Mouse (Mus musculus): ENCODE measurements around the gene Cops2. TPM values are rescaled to one million over a fixed set of nuclear protein-coding genes. Genes with fewer than 3 reads are reported as not detected.

Gene Cops2
- polyA plus RNA-seq, 1 experiment from 2014 or later = 21.5 TPM

- Histone ChIP-seq H3K4me2 (ENCODE audit: low read depth, low read length) (0 out of 2 replicates have a peak overlapping the region, but pooled peaks have one; percentile 22), H3K9ac (replicated peaks) (no peak overlapping the region), H3K27me3 (ENCODE audit: insufficient read depth, low read length) (no peaks in the 10 kb centered on the region), H3K4me3 (ENCODE audit: low read depth, low read length) (no peak overlapping the region), H3K4me1 (ENCODE audit: insufficient read depth) (peaks cover 8% of the 10 kb centered on the region), H3K9me3 (ENCODE audit: low read length) (no peaks in the 10 kb centered on the region), H3K36me3 (replicated peaks; ENCODE audit: insufficient read depth, low read length) (no peaks in the 10 kb centered on the region), H3K27ac (ENCODE audit: low read depth) (peak overlapping the region; percentile 59; the same call in 1 of the 2 replicates)
- DNase-seq = no peak
- WGBS (ENCODE audit: insufficient replicate concordance) = 18% methylated on average over 7 of the region's 7 CpGs
- peak; percentile 46 for ATAC-seq
- no peak for TF ChIP-seq CTCF (IDR thresholded peaks at IDR 0.05; ENCODE audit: low read depth)
- no peak for TF ChIP-seq EP300 (IDR thresholded peaks at IDR 0.05; ENCODE audit: low read depth)
Observed at GRCm38 (mm10) chr2:125791485-125791885, 67.5 kb downstream of the Cops2 start.

DNA sequence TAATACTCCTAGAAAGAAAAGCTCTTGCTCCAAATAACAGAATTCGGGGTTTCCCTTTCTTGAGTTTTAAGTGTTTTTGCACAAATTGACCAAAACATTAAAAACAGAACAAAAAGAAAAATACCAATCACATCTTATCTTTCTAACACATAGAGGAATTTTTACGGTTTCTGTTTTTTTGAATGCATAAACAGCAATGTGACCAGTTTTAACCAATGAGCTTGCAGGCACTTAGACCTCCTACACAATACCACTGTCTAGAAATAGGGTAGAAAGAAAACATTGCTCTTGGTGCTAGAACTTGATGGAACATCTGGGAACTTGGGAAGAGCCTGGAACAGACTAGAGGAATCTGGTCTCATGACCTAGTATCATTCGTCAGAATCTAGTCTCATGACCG lies 68.7 kb downstream of the Cops2 start:
- H3K9me3 ChIP-seq (ENCODE audit: low read length) = no peaks in the 10 kb centered on the region
- TF ChIP-seq EP300 (IDR thresholded peaks at IDR 0.05; ENCODE audit: low read depth) (no peak), CTCF (IDR thresholded peaks at IDR 0.05; ENCODE audit: low read depth) (no peak)
- H3K4me3 ChIP-seq (ENCODE audit: low read depth, low read length) = no peak overlapping the region
- H3K27me3 ChIP-seq (ENCODE audit: insufficient read depth, low read length) = no peaks in the 10 kb centered on the region
- DNase-seq = no peak
- no peak overlapping the region for H3K4me2 ChIP-seq (ENCODE audit: low read depth, low read length)
- 87% methylated on average over 4 of the region's 4 CpGs for WGBS (ENCODE audit: insufficient replicate concordance)
- H3K36me3 ChIP-seq (replicated peaks; ENCODE audit: insufficient read depth, low read length) = no peaks in the 10 kb centered on the region
- H3K9ac ChIP-seq (replicated peaks) = no peak overlapping the region
- ATAC-seq = no peak
- no peak overlapping the region for H3K27ac ChIP-seq (ENCODE audit: low read depth)
- peaks cover 8% of the 10 kb centered on the region for H3K4me1 ChIP-seq (ENCODE audit: insufficient read depth)

- Histone ChIP-seq H3K4me1 (ENCODE audit: insufficient read depth) (peaks cover 8% of the 10 kb centered on the region), H3K36me3 (replicated peaks; ENCODE audit: insufficient read depth, low read length) (no peaks in the 10 kb centered on the region), H3K4me3 (ENCODE audit: low read depth, low read length) (no peak overlapping the region), H3K27me3 (ENCODE audit: insufficient read depth, low read length) (no peaks in the 10 kb centered on the region), H3K27ac (ENCODE audit: low read depth) (no peak overlapping the region), H3K4me2 (ENCODE audit: low read depth, low read length) (no peak overlapping the region), H3K9me3 (ENCODE audit: low read length) (no peaks in the 10 kb centered on the region), H3K9ac (replicated peaks) (no peak overlapping the region)
- no peak for DNase-seq
- ATAC-seq = no peak
- TF ChIP-seq CTCF (IDR thresholded peaks at IDR 0.05; ENCODE audit: low read depth) (no peak), EP300 (IDR thresholded peaks at IDR 0.05; ENCODE audit: low read depth) (no peak)
- WGBS (ENCODE audit: insufficient replicate concordance) = 80% methylated on average over 5 of the region's 5 CpGs
Observed at GRCm38 (mm10) chr2:125789265-125789664, 69.7 kb downstream of the Cops2 start.

DNA sequence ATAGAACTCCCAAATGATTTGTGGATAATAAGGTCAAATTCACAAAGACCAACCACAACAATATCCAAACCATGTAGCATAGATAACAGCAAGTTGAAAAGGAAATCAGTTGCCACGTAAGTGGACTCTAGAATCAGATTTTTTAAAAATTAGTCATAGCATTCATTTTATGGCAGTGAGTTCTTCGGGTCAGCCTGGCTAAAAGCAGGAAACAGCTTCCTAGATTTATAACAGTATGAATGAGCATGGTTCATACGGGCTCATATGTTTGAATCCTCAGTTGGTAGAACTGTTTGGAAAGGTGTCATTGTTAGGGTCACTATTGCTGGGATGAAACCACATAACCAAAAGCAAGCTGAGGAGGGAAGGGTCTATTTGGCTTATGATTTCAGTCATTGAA lies 70.2 kb downstream of the Cops2 start:
- ATAC-seq (no peak), DNase-seq (no peak)
- H3K9ac ChIP-seq (replicated peaks) = no peak overlapping the region
- H3K4me3 ChIP-seq (ENCODE audit: low read depth, low read length) = no peak overlapping the region
- 60% methylated on average over 3 of the region's 3 CpGs for WGBS (ENCODE audit: insufficient replicate concordance)
- H3K27ac ChIP-seq (ENCODE audit: low read depth) = no peak overlapping the region
- no peaks in the 10 kb centered on the region for H3K27me3 ChIP-seq (ENCODE audit: insufficient read depth, low read length)
- peaks cover 8% of the 10 kb centered on the region for H3K4me1 ChIP-seq (ENCODE audit: insufficient read depth)
- H3K9me3 ChIP-seq (ENCODE audit: low read length) = no peaks in the 10 kb centered on the region
- no peak overlapping the region for H3K4me2 ChIP-seq (ENCODE audit: low read depth, low read length)
- TF ChIP-seq EP300 (IDR thresholded peaks at IDR 0.05; ENCODE audit: low read depth) = no peak
- no peak for TF ChIP-seq CTCF (IDR thresholded peaks at IDR 0.05; ENCODE audit: low read depth)
- H3K36me3 ChIP-seq (replicated peaks; ENCODE audit: insufficient read depth, low read length) = no peaks in the 10 kb centered on the region

DNA sequence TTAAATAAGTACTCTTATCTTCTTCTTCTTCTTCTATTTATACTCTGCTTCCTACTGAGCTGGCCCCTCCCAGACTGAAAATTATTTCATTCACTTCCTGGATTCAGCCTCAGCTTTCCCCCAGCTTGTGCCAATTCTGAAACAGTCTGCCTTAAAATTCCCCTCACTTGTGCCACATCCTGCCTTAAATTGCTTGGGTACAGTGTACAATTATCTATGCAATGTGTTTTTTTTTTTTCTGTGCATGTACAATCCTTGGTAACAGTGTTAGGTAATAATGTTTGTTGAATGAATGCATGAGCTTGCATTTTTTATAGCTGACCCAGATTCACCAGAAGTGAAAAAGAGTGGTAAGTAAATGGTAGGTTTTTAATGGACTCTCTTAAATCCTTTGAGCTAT lies 70.6 kb downstream of the Cops2 start:
- Histone ChIP-seq H3K27me3 (ENCODE audit: insufficient read depth, low read length) (no peaks in the 10 kb centered on the region), H3K9me3 (ENCODE audit: low read length) (no peaks in the 10 kb centered on the region), H3K9ac (replicated peaks) (no peak overlapping the region), H3K36me3 (replicated peaks; ENCODE audit: insufficient read depth, low read length) (no peaks in the 10 kb centered on the region), H3K4me3 (ENCODE audit: low read depth, low read length) (no peak overlapping the region), H3K27ac (ENCODE audit: low read depth) (no peak overlapping the region), H3K4me1 (ENCODE audit: insufficient read depth) (peaks cover 8% of the 10 kb centered on the region), H3K4me2 (ENCODE audit: low read depth, low read length) (no peak overlapping the region)
- ATAC-seq = no peak
- DNase-seq = no peak
- TF ChIP-seq EP300 (IDR thresholded peaks at IDR 0.05; ENCODE audit: low read depth) (no peak), CTCF (IDR thresholded peaks at IDR 0.05; ENCODE audit: low read depth) (no peak)

- 76% methylated on average over 4 of the region's 4 CpGs for WGBS (ENCODE audit: insufficient replicate concordance)
- Histone ChIP-seq H3K4me3 (ENCODE audit: low read depth, low read length) (no peak overlapping the region), H3K9ac (replicated peaks) (no peak overlapping the region), H3K4me2 (ENCODE audit: low read depth, low read length) (no peak overlapping the region), H3K4me1 (ENCODE audit: insufficient read depth) (peaks cover 17% of the 10 kb centered on the region), H3K9me3 (ENCODE audit: low read length) (no peaks in the 10 kb centered on the region), H3K36me3 (replicated peaks; ENCODE audit: insufficient read depth, low read length) (no peaks in the 10 kb centered on the region), H3K27ac (ENCODE audit: low read depth) (no peak overlapping the region), H3K27me3 (ENCODE audit: insufficient read depth, low read length) (no peaks in the 10 kb centered on the region)
- ATAC-seq (no peak), DNase-seq (no peak)
- TF ChIP-seq CTCF (IDR thresholded peaks at IDR 0.05; ENCODE audit: low read depth) (no peak), EP300 (IDR thresholded peaks at IDR 0.05; ENCODE audit: low read depth) (no peak)
Observed at GRCm38 (mm10) chr2:125785021-125785420, 73.9 kb downstream of the Cops2 start.

DNA sequence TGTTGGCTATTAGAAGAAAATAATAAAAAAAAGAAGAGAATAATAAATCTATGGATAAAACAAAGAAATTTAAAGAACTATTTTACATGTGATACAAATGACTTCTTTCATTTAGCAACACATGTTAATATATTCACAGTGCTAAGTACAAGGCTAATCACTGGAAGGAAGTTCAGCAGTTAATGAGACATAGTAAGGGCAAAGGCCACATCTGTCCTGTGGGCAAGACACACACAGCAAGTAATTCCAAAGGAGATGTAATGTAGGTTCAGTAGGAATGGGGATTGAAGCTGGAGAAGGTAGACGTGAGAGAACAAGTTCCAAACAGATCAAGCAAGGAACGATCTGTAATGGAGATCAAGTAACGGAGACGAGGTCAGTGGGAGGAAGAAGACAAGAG lies 74.5 kb downstream of the Cops2 start:
- Histone ChIP-seq H3K4me2 (ENCODE audit: low read depth, low read length) (no peak overlapping the region), H3K9ac (replicated peaks) (no peak overlapping the region), H3K27me3 (ENCODE audit: insufficient read depth, low read length) (no peaks in the 10 kb centered on the region), H3K36me3 (replicated peaks; ENCODE audit: insufficient read depth, low read length) (no peaks in the 10 kb centered on the region), H3K4me1 (ENCODE audit: insufficient read depth) (peaks cover 17% of the 10 kb centered on the region), H3K9me3 (ENCODE audit: low read length) (no peaks in the 10 kb centered on the region), H3K4me3 (ENCODE audit: low read depth, low read length) (no peak overlapping the region), H3K27ac (ENCODE audit: low read depth) (no peak overlapping the region)
- TF ChIP-seq EP300 (IDR thresholded peaks at IDR 0.05; ENCODE audit: low read depth) = no peak
- no peak for TF ChIP-seq CTCF (IDR thresholded peaks at IDR 0.05; ENCODE audit: low read depth)
- 75% methylated on average over 4 of the region's 4 CpGs for WGBS (ENCODE audit: insufficient replicate concordance)
- no peak for DNase-seq
- no peak for ATAC-seq
